Mouse (Mus musculus): Measurements from ENCODE around the gene Habp2. TPM values are rescaled to one million over a fixed set of nuclear protein-coding genes. Genes with fewer than 3 reads are reported as not detected.

Gene Habp2
- polyA plus RNA-seq (2014; fragmentation: Illumina TruSeq; extraction: RNeasy Lipid Tissue Mini Kit (QIAGEN cat#74804); ENCODE audit: low read depth, low replicate concordance), result not detected

GRCm38 (mm10) chr19:56286866-56287265 lies at the start of gene Habp2:
Gene Habp2 (plus strand): TSS chr19:56287137.

Other genes starting within 250 kb of the Habp2 start
- not detected for gene Nrap, start 102.9 kb downstream of the Habp2 start, polyA plus RNA-seq (2014; fragmentation: Illumina TruSeq; extraction: RNeasy Lipid Tissue Mini Kit (QIAGEN cat#74804); ENCODE audit: low read depth, low replicate concordance)
- 2.9 TPM for gene Casp7, start 110.0 kb downstream of the Habp2 start, polyA plus RNA-seq (2014; fragmentation: Illumina TruSeq; extraction: RNeasy Lipid Tissue Mini Kit (QIAGEN cat#74804); ENCODE audit: low read depth, low replicate concordance)
- 0.20 TPM for gene Plekhs1, start 174.5 kb downstream of the Habp2 start, polyA plus RNA-seq (2014; fragmentation: Illumina TruSeq; extraction: RNeasy Lipid Tissue Mini Kit (QIAGEN cat#74804); ENCODE audit: low read depth, low replicate concordance)

Measured in testis, adult 10 weeks (tissue).